Mouse (Mus musculus) midbrain, embryonic 10.5 days (tissue): ENCODE data around the gene Sh3rf1. TPM values are rescaled to one million over a fixed set of nuclear protein-coding genes. Genes with fewer than 3 reads are reported as not detected.

Experiments
- DNase-seq: peaks from one replicate; pipeline ENCODE4 v3.0.0-alpha.2; 2017; ENCODE audit warnings: low spot score
- H3K27ac ChIP-seq: fragments of 300-500 bp; sonication (generic); replicated peaks from 2 replicates; pipeline ENCODE4 v1.5.1; 2016; ENCODE audit warnings: mild to moderate bottlenecking
- H3K27me3 ChIP-seq: fragments of 300-500 bp; sonication (generic); 2 replicates; pipeline ENCODE4 v1.6.1; 2016; ENCODE audit warnings: low read depth, mild to moderate bottlenecking; ENCODE audit not compliant: poor library complexity, severe bottlenecking
- H3K36me3 ChIP-seq: fragments of 300-500 bp; sonication (generic); 2 replicates; pipeline ENCODE4 v1.6.1; 2016; ENCODE audit warnings: mild to moderate bottlenecking, moderate library complexity
- H3K4me1 ChIP-seq: fragments of 300-500 bp; sonication (generic); 2 replicates; pipeline ENCODE4 v1.6.1; 2016
- H3K4me3 ChIP-seq: fragments of 300-500 bp; sonication (generic); 2 replicates; pipeline ENCODE4 v1.5.1; 2016; ENCODE audit warnings: mild to moderate bottlenecking, moderate library complexity
- H3K9me3 ChIP-seq: fragments of 300-500 bp; sonication (generic); replicated peaks from 2 replicates; pipeline ENCODE4 v1.6.1; 2016; ENCODE audit warnings: mild to moderate bottlenecking
- WGBS: fragments of 180-500 bp; shearing (Covaris S2); methylation state at CpG from one replicate; pipeline ENCODE4 v1.1.7; 2016; 5-methylcytosine and 5-hydroxymethylcytosine counted together
- polyA plus RNA-seq: library from polyadenylated mRNA; unstranded; fragments of >200 nt; fragmentation: Nextera tagmentation; extraction: Ambion mirVana; gene quantifications from 2 replicates; pipeline ENCODE4 v1.2.1, GENCODE M21; 2016

Gene Sh3rf1
- polyA plus RNA-seq, 1 experiment from 2014 or later = 18.4 TPM

GRCm38 (mm10) chr8:61226632-61227031, 3.0 kb downstream of the Sh3rf1 start:
- no peaks in the 10 kb centered on the region for H3K27me3 ChIP-seq
- peaks cover 41% of the 10 kb centered on the region for H3K36me3 ChIP-seq
- no peak for DNase-seq
- H3K4me3 ChIP-seq = peak overlapping the region; percentile 88
- peaks cover 62% of the 10 kb centered on the region for H3K4me1 ChIP-seq
- no peak overlapping the region for H3K27ac ChIP-seq
- WGBS = 82% methylated on average over 5 of the region's 5 CpGs
- no peaks in the 10 kb centered on the region for H3K9me3 ChIP-seq

DNA sequence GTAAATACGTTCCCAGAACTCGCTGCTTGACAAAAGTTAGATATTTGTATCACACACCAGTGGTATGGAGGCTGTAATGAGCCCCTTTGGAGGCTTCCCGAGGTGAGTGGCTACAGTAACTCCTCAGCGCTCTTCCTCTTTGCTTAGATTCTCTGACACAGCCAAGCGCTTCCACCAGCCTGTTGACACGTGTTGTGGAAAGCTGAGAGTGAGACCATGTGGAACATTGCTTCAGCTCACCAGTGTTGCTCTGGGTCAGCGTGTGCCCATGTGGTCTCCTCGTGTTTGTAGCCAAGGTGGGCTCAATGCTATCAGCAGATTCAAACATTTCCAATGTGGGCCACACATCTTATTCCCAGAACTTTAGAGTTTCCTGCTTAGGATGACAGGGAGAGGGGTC, 5.0 kb downstream of the Sh3rf1 start:
- Histone ChIP-seq H3K27me3 (no peaks in the 10 kb centered on the region), H3K4me1 (peaks cover 56% of the 10 kb centered on the region), H3K9me3 (no peaks in the 10 kb centered on the region), H3K27ac (no peak overlapping the region), H3K36me3 (peaks cover 54% of the 10 kb centered on the region), H3K4me3 (no peak overlapping the region)
- WGBS = 84% methylated on average over 8 of the region's 8 CpGs
- DNase-seq = no peak

DNA sequence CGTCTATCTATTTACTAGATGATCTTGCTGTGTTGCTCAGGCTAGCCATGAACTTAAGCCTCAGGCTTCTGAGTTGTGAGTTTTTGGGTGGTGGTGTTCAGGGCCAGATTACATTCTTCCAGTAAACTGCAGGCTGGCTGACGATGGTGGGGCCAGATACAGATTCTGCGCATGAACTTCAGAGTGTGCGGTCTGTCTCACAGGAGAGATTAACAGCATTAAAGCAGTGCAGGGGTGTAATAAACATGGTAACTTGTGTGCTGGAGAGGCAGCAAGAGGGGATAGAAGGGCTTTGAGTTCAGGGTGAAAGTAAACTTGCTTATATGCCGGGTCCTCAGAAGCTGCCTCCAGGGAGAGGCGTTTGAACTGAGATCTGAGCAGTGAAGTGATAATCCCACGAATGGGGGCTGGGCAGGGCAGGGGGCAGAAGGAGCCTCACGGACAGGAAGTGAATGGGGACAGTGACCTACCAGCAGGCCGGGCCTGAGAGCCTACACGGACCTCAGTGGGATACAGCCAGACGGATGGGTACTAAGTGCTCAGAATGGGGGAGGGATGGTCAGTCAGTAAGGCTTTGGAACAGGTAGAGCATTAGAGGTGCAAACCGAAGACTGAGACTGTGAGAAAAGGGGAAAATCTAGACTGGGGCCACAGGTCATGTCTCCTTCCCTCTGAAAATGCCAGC, 6.0 kb downstream of the Sh3rf1 start:
- DNase-seq = no peak
- WGBS = 63% methylated on average over 12 of the region's 12 CpGs
- Histone ChIP-seq H3K27ac (peak overlapping the region; percentile 52; the same call in 1 of the 2 replicates), H3K9me3 (no peaks in the 10 kb centered on the region), H3K36me3 (peaks cover 60% of the 10 kb centered on the region), H3K4me1 (peaks cover 54% of the 10 kb centered on the region), H3K4me3 (peak overlapping the region; percentile 9; the same call in 1 of the 2 replicates), H3K27me3 (no peaks in the 10 kb centered on the region)

DNA sequence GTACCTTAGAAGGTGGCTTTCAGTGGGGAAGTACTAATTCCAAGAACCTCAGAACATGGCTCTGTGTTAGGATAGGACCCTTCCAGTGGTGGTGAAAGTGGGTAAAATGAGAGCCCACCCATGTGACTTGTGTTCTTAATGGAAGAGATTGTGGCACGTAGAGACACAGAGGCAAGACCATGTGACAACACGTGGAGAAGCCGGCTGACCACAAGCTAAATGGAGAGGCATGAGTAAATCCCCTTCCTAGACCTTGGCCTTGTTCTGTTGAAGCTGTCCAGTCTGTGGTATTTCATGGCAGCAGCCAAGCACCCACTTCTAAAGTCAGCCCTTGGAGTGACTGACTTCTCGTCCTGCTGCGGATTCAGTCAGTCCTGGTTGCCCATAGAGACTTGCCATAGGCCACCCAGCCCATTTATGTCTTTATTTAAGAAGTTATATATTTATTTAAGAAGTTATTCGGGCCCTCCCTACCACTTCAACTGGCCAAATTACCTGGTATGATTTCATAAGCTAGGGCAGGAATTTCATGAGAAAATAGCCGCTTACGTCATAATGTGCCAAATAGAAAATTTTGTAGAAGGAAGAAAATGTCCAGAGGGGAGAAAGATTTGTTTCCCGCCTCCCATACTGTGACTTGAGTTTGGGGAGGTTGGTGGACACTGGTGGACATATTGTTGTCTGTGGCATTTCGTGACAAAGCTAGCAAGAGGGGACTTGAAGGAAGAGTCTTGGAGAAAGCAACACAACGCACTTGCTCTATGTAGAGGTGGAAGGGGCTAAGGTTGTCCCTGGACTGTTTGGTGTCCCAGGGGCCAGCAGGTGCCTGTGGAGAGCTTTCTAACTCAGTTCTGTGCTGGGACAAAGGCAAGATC, 7.4 kb downstream of the Sh3rf1 start:
- Histone ChIP-seq H3K4me1 (peaks cover 45% of the 10 kb centered on the region), H3K27me3 (no peaks in the 10 kb centered on the region), H3K4me3 (no peak overlapping the region), H3K27ac (no peak overlapping the region), H3K9me3 (no peaks in the 10 kb centered on the region), H3K36me3 (peaks cover 58% of the 10 kb centered on the region)
- 92% methylated on average over 11 of the region's 11 CpGs for WGBS
- DNase-seq = no peak

GRCm38 (mm10) chr8:61235499-61235898, 11.8 kb downstream of the Sh3rf1 start:
- H3K27ac ChIP-seq = no peak overlapping the region
- H3K4me3 ChIP-seq = no peak overlapping the region
- H3K27me3 ChIP-seq = no peaks in the 10 kb centered on the region
- WGBS = 87% methylated on average over 5 of the region's 5 CpGs
- no peaks in the 10 kb centered on the region for H3K9me3 ChIP-seq
- H3K36me3 ChIP-seq = peaks cover 47% of the 10 kb centered on the region
- DNase-seq = no peak
- H3K4me1 ChIP-seq = peaks cover 22% of the 10 kb centered on the region

DNA sequence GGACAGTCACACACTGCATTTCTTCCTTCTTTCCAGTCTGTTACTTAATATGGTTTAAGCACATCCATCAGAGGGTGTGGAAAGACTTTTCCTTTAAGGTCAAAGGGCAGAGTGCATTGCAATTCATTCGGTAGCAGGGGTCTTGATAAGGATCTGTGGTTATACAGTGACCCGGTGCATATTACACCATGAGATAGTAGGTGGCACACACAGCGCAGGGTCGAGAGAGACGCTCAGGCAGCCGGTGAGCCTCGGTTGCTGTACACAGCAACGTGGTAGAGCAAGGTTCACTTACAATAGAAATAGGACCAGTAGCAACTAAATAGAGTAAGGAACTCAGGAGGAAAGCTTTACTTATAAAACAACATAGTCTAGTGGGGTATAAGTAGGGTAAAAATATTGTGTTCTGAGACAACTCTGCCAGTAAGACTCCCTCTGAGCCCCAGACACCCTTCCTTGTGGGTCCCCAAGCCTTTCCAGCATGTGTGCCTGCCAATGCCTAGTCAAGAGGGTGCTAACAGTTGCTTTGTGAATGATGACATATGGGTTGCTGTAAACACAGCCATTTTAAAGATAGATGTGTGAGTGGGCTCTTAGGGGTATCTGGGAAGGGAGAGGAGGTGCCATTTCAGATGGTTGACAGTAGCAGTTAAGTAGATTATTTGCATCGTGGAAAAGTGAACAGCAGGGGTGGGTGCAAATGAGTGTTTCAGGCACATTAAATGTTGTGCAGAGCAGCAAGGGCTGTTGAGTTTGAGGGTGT, 13.0 kb downstream of the Sh3rf1 start:
- Histone ChIP-seq H3K27me3 (no peaks in the 10 kb centered on the region), H3K4me1 (peaks cover 32% of the 10 kb centered on the region), H3K27ac (no peak overlapping the region), H3K4me3 (no peak overlapping the region), H3K9me3 (0 out of 2 replicates have a peak, but pooled peaks cover 9% of the 10 kb centered on the region), H3K36me3 (peaks cover 47% of the 10 kb centered on the region)
- WGBS = 85% methylated on average over 9 of the region's 9 CpGs
- DNase-seq = no peak

DNA sequence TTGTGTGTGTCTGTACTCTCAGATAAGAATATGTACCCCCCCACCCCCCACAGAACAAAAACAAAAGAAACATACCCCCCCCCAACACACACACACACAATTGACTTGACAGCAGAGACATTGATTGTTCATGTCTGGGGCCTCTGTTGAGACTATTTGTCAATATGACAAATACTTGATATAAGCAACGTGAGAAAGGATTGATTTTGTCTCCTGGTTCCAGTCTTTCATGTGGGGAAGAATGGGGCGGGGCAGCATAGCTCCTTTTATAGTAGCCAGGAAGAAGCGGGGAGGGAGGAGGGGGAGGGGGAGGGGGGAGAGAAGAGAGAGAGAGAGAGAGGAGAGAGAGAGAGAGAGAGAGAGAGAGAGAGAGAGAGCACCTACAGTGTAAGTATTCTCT, 15.9 kb downstream of the Sh3rf1 start:
- Histone ChIP-seq H3K36me3 (peaks cover 57% of the 10 kb centered on the region), H3K9me3 (peaks cover 35% of the 10 kb centered on the region), H3K4me1 (peaks cover 32% of the 10 kb centered on the region), H3K27me3 (no peaks in the 10 kb centered on the region), H3K4me3 (no peak overlapping the region), H3K27ac (no peak overlapping the region)
- DNase-seq = no peak
- WGBS = 68% methylated on average over 3 of the region's 3 CpGs

DNA sequence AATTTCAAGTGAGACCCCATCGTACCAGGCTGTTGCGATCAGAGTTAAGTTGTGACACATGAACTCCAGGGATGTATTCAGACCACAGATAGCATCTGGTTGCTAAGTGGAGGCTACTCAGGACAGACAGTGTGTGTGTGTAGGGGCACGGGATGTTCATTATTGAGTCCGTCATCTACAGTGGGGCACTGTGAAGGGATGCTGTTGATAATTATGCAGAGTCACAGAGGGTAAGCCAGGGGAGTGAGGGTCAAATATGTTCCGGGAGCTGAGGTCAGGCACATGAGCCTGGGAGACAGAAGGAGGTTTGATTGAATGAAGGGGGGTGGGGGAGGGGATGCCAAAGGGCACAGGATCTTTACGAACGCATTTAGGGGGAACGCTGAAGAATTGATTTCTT, 17.6 kb downstream of the Sh3rf1 start:
- peaks cover 25% of the 10 kb centered on the region for H3K4me1 ChIP-seq
- no peaks in the 10 kb centered on the region for H3K27me3 ChIP-seq
- 85% methylated on average over 8 of the region's 8 CpGs for WGBS
- no peak overlapping the region for H3K27ac ChIP-seq
- no peak overlapping the region for H3K4me3 ChIP-seq
- DNase-seq = no peak
- H3K36me3 ChIP-seq = peaks cover 68% of the 10 kb centered on the region
- peaks cover 42% of the 10 kb centered on the region for H3K9me3 ChIP-seq

- DNase-seq = no peak
- Histone ChIP-seq H3K4me1 (peaks cover 28% of the 10 kb centered on the region), H3K36me3 (peaks cover 63% of the 10 kb centered on the region), H3K27me3 (no peaks in the 10 kb centered on the region), H3K4me3 (no peak overlapping the region), H3K27ac (no peak overlapping the region), H3K9me3 (peaks cover 42% of the 10 kb centered on the region)
- 96% methylated on average over 19 of the region's 19 CpGs for WGBS
Observed at GRCm38 (mm10) chr8:61242896-61243295, 19.2 kb downstream of the Sh3rf1 start.

- no peak for DNase-seq
- Histone ChIP-seq H3K36me3 (peaks cover 57% of the 10 kb centered on the region), H3K4me1 (peaks cover 33% of the 10 kb centered on the region), H3K27ac (no peak overlapping the region), H3K27me3 (no peaks in the 10 kb centered on the region), H3K9me3 (peaks cover 42% of the 10 kb centered on the region), H3K4me3 (no peak overlapping the region)
- 92% methylated on average over 5 of the region's 5 CpGs for WGBS
Observed at GRCm38 (mm10) chr8:61243491-61243890, 19.8 kb downstream of the Sh3rf1 start.

GRCm38 (mm10) chr8:61244157-61244556, 20.5 kb downstream of the Sh3rf1 start:
- DNase-seq = no peak
- H3K36me3 ChIP-seq = peaks cover 59% of the 10 kb centered on the region
- no peak overlapping the region for H3K4me3 ChIP-seq
- H3K27ac ChIP-seq = no peak overlapping the region
- peaks cover 46% of the 10 kb centered on the region for H3K9me3 ChIP-seq
- WGBS = 95% methylated on average over 7 of the region's 7 CpGs
- no peaks in the 10 kb centered on the region for H3K27me3 ChIP-seq
- H3K4me1 ChIP-seq = peaks cover 33% of the 10 kb centered on the region

- H3K27me3 ChIP-seq = no peaks in the 10 kb centered on the region
- H3K27ac ChIP-seq = peak overlapping the region; percentile 61
- WGBS = 66% methylated on average over 13 of the region's 13 CpGs
- H3K4me3 ChIP-seq = no peak overlapping the region
- H3K36me3 ChIP-seq = peaks cover 69% of the 10 kb centered on the region
- peak; percentile 31 for DNase-seq
- peaks cover 18% of the 10 kb centered on the region for H3K4me1 ChIP-seq
- peaks cover 51% of the 10 kb centered on the region for H3K9me3 ChIP-seq
Observed at GRCm38 (mm10) chr8:61247270-61248025, 23.8 kb downstream of the Sh3rf1 start.
